Mouse (Mus musculus): Measurements from ENCODE around the gene Camta1. TPM values are rescaled to one million over a fixed set of nuclear protein-coding genes. Genes with fewer than 3 reads are reported as not detected.
A peak's percentile ranks its signal among the peaks of the same experiment; 100 is the strongest.

Camta1 gene
- polyA plus RNA-seq, 1 experiment from 2014 or later: 77.1 TPM

DNA sequence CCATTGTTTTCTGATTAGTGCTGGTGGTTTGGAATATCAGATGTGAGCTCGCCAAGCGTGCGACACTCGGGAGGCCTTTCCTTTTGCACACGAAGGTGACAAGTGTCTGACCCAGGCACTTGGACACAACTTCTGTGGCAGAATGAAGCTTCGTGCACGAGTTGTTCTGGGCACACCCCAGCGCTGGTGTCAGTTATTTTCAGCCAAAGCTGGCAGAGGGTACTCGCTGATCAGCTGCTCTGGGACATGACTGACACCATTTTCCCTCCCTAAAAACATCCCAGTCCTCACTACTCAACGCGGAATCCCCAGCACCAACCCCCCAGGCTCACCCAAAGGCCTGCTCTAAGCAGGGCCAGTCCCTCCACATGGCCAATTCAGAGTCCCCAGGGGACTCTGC, 423.8 kb downstream of the Camta1 start:
- no peaks in the 10 kb centered on the region for H3K4me1 ChIP-seq
- no peak for ATAC-seq (ENCODE audit: insufficient number of reproducible peaks, low FRiP score, low TSS enrichment, low read depth)
- H3K4me3 ChIP-seq (replicated peaks): no peak overlapping the region
- H3K27ac ChIP-seq (replicated peaks): no peak overlapping the region
- WGBS: 68% methylated on average over 11 of the region's 11 CpGs
- no peaks in the 10 kb centered on the region for H3K36me3 ChIP-seq
- no peak overlapping the region for H3K9ac ChIP-seq
- no peaks in the 10 kb centered on the region for H3K9me3 ChIP-seq (replicated peaks)
- H3K4me2 ChIP-seq (replicated peaks): no peak overlapping the region
- H3K27me3 ChIP-seq: no peaks in the 10 kb centered on the region

DNA sequence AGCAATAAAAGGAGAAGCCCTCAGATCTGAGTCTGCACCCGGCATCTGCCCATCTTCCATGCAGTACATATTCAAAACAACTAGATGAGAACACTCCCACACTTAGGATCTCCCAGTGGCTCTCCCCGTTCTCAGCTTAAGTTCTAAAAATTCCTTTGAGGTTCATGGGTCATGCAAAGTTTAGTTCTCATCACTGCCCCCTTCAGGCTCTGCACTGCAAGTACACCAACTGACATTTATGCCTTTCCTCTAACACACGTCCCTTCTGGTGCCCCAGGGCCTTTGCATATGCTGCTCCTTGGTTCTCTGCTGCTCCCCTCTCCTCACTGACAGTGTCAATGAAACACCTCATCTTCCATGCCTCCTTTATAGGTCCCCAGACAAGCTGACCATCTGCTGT, 436.5 kb downstream of the Camta1 start:
- no peak overlapping the region for H3K4me3 ChIP-seq (replicated peaks)
- no peak overlapping the region for H3K4me2 ChIP-seq (replicated peaks)
- no peak overlapping the region for H3K27ac ChIP-seq (replicated peaks)
- H3K36me3 ChIP-seq: no peaks in the 10 kb centered on the region
- no peaks in the 10 kb centered on the region for H3K27me3 ChIP-seq
- H3K9ac ChIP-seq: no peak overlapping the region
- H3K9me3 ChIP-seq (replicated peaks): no peaks in the 10 kb centered on the region; the same call in 1 of the 2 replicates
- ATAC-seq (ENCODE audit: insufficient number of reproducible peaks, low FRiP score, low TSS enrichment, low read depth): no peak
- H3K4me1 ChIP-seq: peaks cover 10% of the 10 kb centered on the region; the same call in 1 of the 2 replicates
- WGBS: 55% methylated on average over 3 of the region's 3 CpGs

DNA sequence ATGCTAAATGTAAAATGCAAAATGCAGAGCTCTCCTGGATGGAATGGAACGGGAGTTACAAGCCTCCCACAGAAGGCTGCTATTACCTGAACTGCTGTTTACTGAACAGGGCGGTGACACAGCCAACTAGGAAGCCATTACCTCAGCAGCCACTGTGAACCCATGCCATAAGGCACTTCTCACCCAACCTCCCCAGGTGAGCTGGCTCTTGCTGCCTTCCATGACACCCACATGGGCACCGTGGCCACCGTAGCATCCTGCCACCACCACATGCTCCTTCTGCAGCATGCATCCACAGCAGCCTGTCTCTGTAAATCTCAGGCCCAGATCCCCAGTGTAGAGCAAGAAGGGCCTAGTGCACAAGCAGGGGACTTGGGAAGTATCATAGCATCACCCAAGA, 438.8 kb downstream of the Camta1 start:
- no peaks in the 10 kb centered on the region for H3K27me3 ChIP-seq
- WGBS: 72% methylated on average over 4 of the region's 4 CpGs
- H3K4me1 ChIP-seq: peaks cover 10% of the 10 kb centered on the region; the same call in 1 of the 2 replicates
- no peak for ATAC-seq (ENCODE audit: insufficient number of reproducible peaks, low FRiP score, low TSS enrichment, low read depth)
- H3K4me3 ChIP-seq (replicated peaks): no peak overlapping the region
- no peak overlapping the region for H3K4me2 ChIP-seq (replicated peaks)
- no peaks in the 10 kb centered on the region; the same call in 1 of the 2 replicates for H3K9me3 ChIP-seq (replicated peaks)
- H3K36me3 ChIP-seq: no peaks in the 10 kb centered on the region
- no peak overlapping the region for H3K27ac ChIP-seq (replicated peaks)
- no peak overlapping the region for H3K9ac ChIP-seq

DNA sequence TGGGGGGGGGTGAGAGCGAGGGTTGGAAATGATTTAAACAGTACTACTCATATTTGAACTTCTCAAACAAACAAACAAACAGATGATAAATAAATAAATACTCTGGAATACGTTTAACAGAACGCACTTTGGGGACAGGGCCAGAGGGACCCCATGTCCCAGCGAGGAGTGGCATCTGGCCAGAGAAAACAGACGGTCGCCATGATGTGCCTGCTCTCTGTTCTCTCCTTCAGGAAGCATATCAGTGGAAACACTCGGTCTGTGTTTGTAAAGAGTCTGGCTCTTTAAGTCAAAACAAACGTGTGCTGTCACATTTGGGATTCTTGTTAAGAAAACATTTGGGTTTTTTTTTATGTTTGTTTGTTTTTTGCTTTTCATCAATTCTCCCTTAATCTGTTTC, 439.3 kb downstream of the Camta1 start:
- ATAC-seq (ENCODE audit: insufficient number of reproducible peaks, low FRiP score, low TSS enrichment, low read depth): no peak
- Histone ChIP-seq H3K36me3 (no peaks in the 10 kb centered on the region), H3K4me1 (peaks cover 10% of the 10 kb centered on the region; the same call in 1 of the 2 replicates), H3K4me3 (replicated peaks) (no peak overlapping the region), H3K4me2 (replicated peaks) (no peak overlapping the region), H3K9me3 (replicated peaks) (no peaks in the 10 kb centered on the region; the same call in 1 of the 2 replicates), H3K27ac (replicated peaks) (no peak overlapping the region), H3K27me3 (no peaks in the 10 kb centered on the region), H3K9ac (no peak overlapping the region)
- WGBS: 33% methylated on average over 8 of the region's 8 CpGs

DNA sequence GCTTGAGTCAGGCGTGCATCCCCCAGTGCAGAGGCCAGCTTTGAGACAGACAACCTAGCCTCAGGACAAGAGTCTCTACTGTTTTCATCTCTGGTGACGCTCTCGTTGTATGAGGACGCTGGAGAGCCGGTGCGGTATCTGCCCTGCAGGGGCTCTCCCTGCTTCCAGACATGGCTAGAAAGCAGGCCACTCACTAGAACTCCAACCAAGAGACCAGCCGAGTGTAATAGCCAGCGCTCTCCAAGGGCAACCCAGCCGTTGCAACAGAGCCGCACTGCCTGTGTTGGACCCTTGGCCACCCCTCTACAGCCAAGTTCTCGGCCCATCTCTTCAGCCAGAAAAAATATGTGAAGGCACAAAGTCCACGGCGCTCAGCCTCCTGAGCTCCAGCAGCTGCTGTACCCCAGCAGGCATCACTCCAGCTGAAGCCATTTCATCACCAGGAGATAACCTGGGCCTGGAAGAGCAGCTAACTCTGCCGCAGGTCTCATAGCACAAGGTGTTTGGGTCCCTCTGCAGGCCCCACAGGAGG, 443.3 kb downstream of the Camta1 start:
- Histone ChIP-seq H3K36me3 (no peaks in the 10 kb centered on the region), H3K9ac (no peak overlapping the region), H3K9me3 (replicated peaks) (no peaks in the 10 kb centered on the region), H3K27me3 (no peaks in the 10 kb centered on the region), H3K4me1 (peaks cover 4% of the 10 kb centered on the region; the same call in 1 of the 2 replicates), H3K27ac (replicated peaks) (no peak overlapping the region; the same call in 1 of the 2 replicates), H3K4me3 (replicated peaks) (no peak overlapping the region), H3K4me2 (replicated peaks) (no peak overlapping the region)
- 59% methylated on average over 14 of the region's 14 CpGs for WGBS
- ATAC-seq (ENCODE audit: insufficient number of reproducible peaks, low FRiP score, low TSS enrichment, low read depth): no peak

DNA sequence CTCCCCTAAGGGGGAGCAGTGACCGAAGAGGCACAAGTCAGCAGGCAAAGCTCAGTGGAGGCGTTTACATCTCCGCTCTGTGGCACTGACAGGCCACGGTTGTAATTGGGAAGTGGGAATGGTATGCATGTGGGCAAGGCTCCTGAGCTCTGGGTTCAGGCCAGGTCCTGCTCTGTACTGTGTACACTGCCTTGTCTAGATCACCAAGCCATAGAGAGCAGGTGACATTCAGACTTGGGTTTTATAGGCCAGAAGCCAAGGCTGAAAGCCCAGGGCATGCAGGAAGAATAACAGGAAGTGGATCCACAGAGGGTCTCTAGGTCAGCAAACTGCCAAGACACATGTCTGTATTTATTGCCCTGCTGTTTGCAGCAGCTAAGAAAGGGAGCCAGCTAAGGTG, 445.9 kb downstream of the Camta1 start:
- Histone ChIP-seq H3K9me3 (replicated peaks) (no peaks in the 10 kb centered on the region), H3K4me1 (peaks cover 21% of the 10 kb centered on the region), H3K27ac (replicated peaks) (no peak overlapping the region), H3K36me3 (no peaks in the 10 kb centered on the region), H3K27me3 (no peaks in the 10 kb centered on the region), H3K4me3 (replicated peaks) (no peak overlapping the region), H3K9ac (no peak overlapping the region), H3K4me2 (replicated peaks) (no peak overlapping the region)
- ATAC-seq (ENCODE audit: insufficient number of reproducible peaks, low FRiP score, low TSS enrichment, low read depth): no peak
- 74% methylated on average over 4 of the region's 4 CpGs for WGBS

DNA sequence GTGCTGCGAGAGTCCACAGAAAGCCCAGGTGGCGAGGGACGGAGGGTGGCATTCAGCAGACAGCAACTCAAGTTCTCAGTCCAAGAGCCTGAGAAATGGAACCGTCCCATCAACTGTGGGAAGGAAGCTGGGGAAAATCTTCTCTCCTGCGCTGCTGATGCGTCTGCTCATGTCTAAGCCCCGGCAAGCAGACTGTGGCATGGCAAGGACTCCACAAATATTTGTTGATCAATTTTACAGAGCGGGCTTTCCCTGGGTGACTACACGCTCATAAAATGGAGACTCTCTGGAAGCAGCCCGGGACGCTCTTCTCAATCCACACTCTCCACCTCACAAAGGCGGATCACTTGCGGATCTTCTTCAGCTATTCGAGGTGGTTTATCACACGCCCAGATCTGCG, 446.3 kb downstream of the Camta1 start:
- Histone ChIP-seq H3K36me3 (no peaks in the 10 kb centered on the region), H3K9me3 (replicated peaks) (no peaks in the 10 kb centered on the region), H3K9ac (no peak overlapping the region), H3K4me2 (replicated peaks) (no peak overlapping the region), H3K4me1 (peaks cover 24% of the 10 kb centered on the region), H3K4me3 (replicated peaks) (no peak overlapping the region), H3K27me3 (no peaks in the 10 kb centered on the region), H3K27ac (replicated peaks) (no peak overlapping the region)
- ATAC-seq (ENCODE audit: insufficient number of reproducible peaks, low FRiP score, low TSS enrichment, low read depth): no peak
- 87% methylated on average over 16 of the region's 16 CpGs for WGBS

DNA sequence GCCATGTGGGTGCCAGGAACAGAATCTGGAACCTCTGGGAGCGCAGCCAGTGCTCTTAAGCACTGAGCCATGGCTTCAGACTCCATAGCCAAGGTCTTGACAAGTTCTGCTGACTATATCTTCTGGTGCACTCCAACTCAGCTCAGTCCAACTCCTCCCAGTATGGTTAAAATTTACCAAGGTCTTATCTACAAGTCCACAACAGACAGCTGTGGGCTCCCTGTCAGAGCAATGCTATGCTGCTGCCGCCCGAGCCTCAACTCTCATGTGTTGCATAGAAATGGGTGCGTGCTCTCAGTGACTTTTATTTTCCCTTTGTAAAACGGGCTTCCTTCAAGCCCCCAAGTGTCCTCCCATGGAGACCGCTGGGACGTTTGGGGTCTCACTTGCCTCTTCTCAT, 446.7 kb downstream of the Camta1 start:
- H3K9me3 ChIP-seq (replicated peaks): no peaks in the 10 kb centered on the region
- 93% methylated on average over 7 of the region's 7 CpGs for WGBS
- no peak overlapping the region for H3K9ac ChIP-seq
- H3K4me1 ChIP-seq: peaks cover 24% of the 10 kb centered on the region
- H3K27me3 ChIP-seq: no peaks in the 10 kb centered on the region
- H3K4me3 ChIP-seq (replicated peaks): no peak overlapping the region
- no peak overlapping the region for H3K27ac ChIP-seq (replicated peaks)
- no peak overlapping the region for H3K4me2 ChIP-seq (replicated peaks)
- ATAC-seq (ENCODE audit: insufficient number of reproducible peaks, low FRiP score, low TSS enrichment, low read depth): no peak
- no peaks in the 10 kb centered on the region for H3K36me3 ChIP-seq

DNA sequence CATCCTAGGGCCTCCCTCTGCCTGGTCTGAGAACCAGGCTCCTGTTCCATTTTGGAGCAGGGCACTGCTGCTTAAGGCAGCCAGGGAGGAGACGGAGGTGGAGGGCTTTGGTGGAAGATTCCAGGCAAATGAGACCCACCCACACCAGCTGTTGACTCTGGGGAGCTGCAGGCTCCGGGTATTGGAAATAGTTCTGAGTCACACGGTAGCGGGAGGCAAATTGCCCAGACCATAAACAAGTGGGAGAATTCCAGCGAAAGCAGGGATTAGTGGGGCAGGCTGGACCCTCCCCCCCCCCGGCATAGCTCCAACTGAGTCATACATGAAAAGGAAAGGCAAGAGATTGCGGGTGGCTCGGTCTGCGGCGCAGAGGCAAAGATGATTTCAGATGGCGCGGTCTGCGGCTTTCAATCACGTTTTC, 450.0 kb downstream of the Camta1 start:
- Histone ChIP-seq H3K4me2 (replicated peaks) (peak overlapping the region; percentile 28; the same call in 1 of the 2 replicates), H3K27ac (replicated peaks) (peak overlapping the region; percentile 61), H3K9me3 (replicated peaks) (no peaks in the 10 kb centered on the region), H3K4me1 (peaks cover 32% of the 10 kb centered on the region), H3K4me3 (replicated peaks) (no peak overlapping the region), H3K27me3 (no peaks in the 10 kb centered on the region), H3K36me3 (no peaks in the 10 kb centered on the region), H3K9ac (no peak overlapping the region)
- 8% methylated on average over 14 of the region's 14 CpGs for WGBS
- ATAC-seq (ENCODE audit: insufficient number of reproducible peaks, low FRiP score, low TSS enrichment, low read depth): peak; percentile 81

DNA sequence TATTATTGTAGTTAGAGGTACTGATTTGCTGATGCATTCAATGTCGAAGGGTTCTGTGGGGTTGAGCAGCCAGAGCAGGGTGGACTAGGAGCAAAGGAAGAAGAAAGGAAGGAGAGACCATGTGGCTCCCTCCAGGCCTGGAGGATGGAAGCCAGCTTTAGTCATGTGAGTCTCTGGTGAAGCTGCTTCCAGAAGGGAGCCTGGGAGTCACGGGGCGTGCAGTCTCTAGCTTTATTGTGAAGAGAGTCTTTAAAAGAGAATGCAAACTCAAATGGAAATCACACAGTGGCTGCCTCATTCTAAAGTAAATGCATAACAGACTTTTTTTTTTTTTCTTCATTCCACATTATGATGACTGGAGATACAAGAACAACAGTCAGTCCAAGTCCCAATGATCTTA, 450.7 kb downstream of the Camta1 start:
- Histone ChIP-seq H3K36me3 (no peaks in the 10 kb centered on the region), H3K9ac (no peak overlapping the region), H3K4me1 (peaks cover 32% of the 10 kb centered on the region), H3K27ac (replicated peaks) (peak overlapping the region; percentile 61), H3K27me3 (no peaks in the 10 kb centered on the region), H3K4me3 (replicated peaks) (no peak overlapping the region), H3K9me3 (replicated peaks) (no peaks in the 10 kb centered on the region), H3K4me2 (replicated peaks) (no peak overlapping the region)
- no peak for ATAC-seq (ENCODE audit: insufficient number of reproducible peaks, low FRiP score, low TSS enrichment, low read depth)
- WGBS: 28% methylated on average over 3 of the region's 3 CpGs

DNA sequence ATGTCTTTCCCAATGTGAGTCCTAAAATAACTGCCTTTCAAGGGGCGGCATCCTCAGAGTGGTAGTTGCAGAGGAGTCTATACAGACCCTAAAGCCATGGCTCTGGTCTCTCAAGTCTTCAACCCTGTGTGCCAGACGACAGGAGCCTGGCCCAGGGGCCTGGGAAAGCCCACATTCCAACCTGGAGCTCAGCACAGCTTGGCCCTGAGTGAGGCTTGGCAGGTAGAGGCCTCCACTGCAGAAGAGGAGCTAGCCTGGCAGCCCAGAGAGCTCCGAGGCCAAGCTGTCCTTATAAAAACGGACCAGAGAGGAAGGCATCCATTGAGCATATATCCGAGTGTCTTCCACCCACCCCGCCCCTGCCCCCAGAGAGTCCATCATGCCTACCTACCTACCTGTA, 452.4 kb downstream of the Camta1 start:
- WGBS: 72% methylated on average over 6 of the region's 6 CpGs
- Histone ChIP-seq H3K27ac (replicated peaks) (no peak overlapping the region), H3K4me1 (peaks cover 32% of the 10 kb centered on the region), H3K9ac (no peak overlapping the region), H3K4me2 (replicated peaks) (no peak overlapping the region), H3K36me3 (no peaks in the 10 kb centered on the region), H3K27me3 (no peaks in the 10 kb centered on the region), H3K9me3 (replicated peaks) (no peaks in the 10 kb centered on the region), H3K4me3 (replicated peaks) (no peak overlapping the region)
- ATAC-seq (ENCODE audit: insufficient number of reproducible peaks, low FRiP score, low TSS enrichment, low read depth): no peak

DNA sequence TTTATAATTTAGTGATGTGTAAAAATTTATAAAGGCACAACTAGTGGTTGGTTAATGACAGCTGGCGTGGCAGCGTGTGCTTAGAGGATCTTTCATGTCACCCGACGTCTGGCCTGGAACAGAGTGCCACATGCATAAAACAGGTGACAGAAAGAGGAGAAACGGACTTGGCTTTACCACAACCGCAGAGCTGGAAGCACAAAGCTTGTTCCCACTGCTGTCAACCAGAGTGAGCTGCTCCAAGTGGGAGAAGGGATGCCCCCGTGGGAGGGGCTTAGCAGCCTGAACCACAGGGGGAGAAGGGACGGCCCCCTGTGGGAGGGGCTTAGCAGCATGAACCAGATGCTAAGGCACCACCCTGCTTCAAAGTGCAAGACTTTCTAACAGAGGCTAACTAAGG, 452.9 kb downstream of the Camta1 start:
- 34% methylated on average over 8 of the region's 8 CpGs for WGBS
- H3K27ac ChIP-seq (replicated peaks): no peak overlapping the region

More for the DNA sequence above, 452.9 kb downstream of the Camta1 start:
- no peaks in the 10 kb centered on the region for H3K36me3 ChIP-seq
- H3K27me3 ChIP-seq: no peaks in the 10 kb centered on the region
- peaks cover 32% of the 10 kb centered on the region for H3K4me1 ChIP-seq
- no peak for ATAC-seq (ENCODE audit: insufficient number of reproducible peaks, low FRiP score, low TSS enrichment, low read depth)
- no peak overlapping the region for H3K4me3 ChIP-seq (replicated peaks)
- no peak overlapping the region for H3K9ac ChIP-seq
- H3K9me3 ChIP-seq (replicated peaks): no peaks in the 10 kb centered on the region
- H3K4me2 ChIP-seq (replicated peaks): no peak overlapping the region
